Mouse (Mus musculus): Measurements from ENCODE around the gene Fancc.
"Not testable (repeated sequence)": the region's sequence is repeated elsewhere in the genome, so short reads cannot be mapped to it uniquely, and the experiment has no call there.

Gene Fancc

GRCm38 (mm10) chr13:63317681-63318104, 179.4 kb downstream of the Fancc start:
- no peak for DNase-seq (ENCODE audit: low spot score in 2 of 2)

- no peak for DNase-seq (ENCODE audit: low spot score in 2 of 2)
These were observed 180.7 kb downstream of the Fancc start for GRCm38 (mm10) chr13:63316407-63316806.

- no peak for DNase-seq (ENCODE audit: low spot score in 2 of 2)
These were observed 181.3 kb downstream of the Fancc start for GRCm38 (mm10) chr13:63315777-63316176.

- not testable (repeated sequence) for DNase-seq (ENCODE audit: low spot score in 2 of 2)
These were observed 182.0 kb downstream of the Fancc start for GRCm38 (mm10) chr13:63315111-63315510.

- DNase-seq (ENCODE audit: low spot score in 2 of 2) = no peak
These were observed 182.5 kb downstream of the Fancc start for GRCm38 (mm10) chr13:63314608-63314920.

GRCm38 (mm10) chr13:63313748-63314607, 183.1 kb downstream of the Fancc start:
- no peak for DNase-seq (ENCODE audit: low spot score in 2 of 2)

GRCm38 (mm10) chr13:63313247-63313646, 183.8 kb downstream of the Fancc start:
- no peak for DNase-seq (ENCODE audit: low spot score in 2 of 2)

- DNase-seq (ENCODE audit: low spot score in 2 of 2) = no peak
These were observed 185.9 kb downstream of the Fancc start for GRCm38 (mm10) chr13:63311156-63311555.

GRCm38 (mm10) chr13:63309563-63309962, 187.5 kb downstream of the Fancc start:
- no peak for DNase-seq (ENCODE audit: low spot score in 2 of 2)

- DNase-seq (ENCODE audit: low spot score in 2 of 2) = peak in 1 of 2 experiments; percentile 57
These were observed 190.3 kb downstream of the Fancc start for GRCm38 (mm10) chr13:63306768-63307167.

GRCm38 (mm10) chr13:63305160-63306011, 191.7 kb downstream of the Fancc start:
- DNase-seq (ENCODE audit: low spot score in 2 of 2) = no peak

GRCm38 (mm10) chr13:63304799-63305159, 192.3 kb downstream of the Fancc start:
- no peak for DNase-seq (ENCODE audit: low spot score in 2 of 2)

GRCm38 (mm10) chr13:63304124-63304792, 192.8 kb downstream of the Fancc start:
- DNase-seq (ENCODE audit: low spot score in 2 of 2) = no peak

- no peak for DNase-seq (ENCODE audit: low spot score in 2 of 2)
These were observed 194.7 kb downstream of the Fancc start for GRCm38 (mm10) chr13:63302381-63302780.

GRCm38 (mm10) chr13:63301764-63302209, 195.3 kb downstream of the Fancc start:
- DNase-seq (ENCODE audit: low spot score in 2 of 2) = no peak

GRCm38 (mm10) chr13:63300929-63301328, 196.1 kb downstream of the Fancc start:
- no peak for DNase-seq (ENCODE audit: low spot score in 2 of 2)

GRCm38 (mm10) chr13:63298931-63299330, 198.1 kb downstream of the Fancc start:
- no peak for DNase-seq (ENCODE audit: low spot score in 2 of 2)

- no peak for DNase-seq (ENCODE audit: low spot score in 2 of 2)
These were observed 199.1 kb downstream of the Fancc start for GRCm38 (mm10) chr13:63297933-63298332.

GRCm38 (mm10) chr13:63297003-63297402, 200.1 kb downstream of the Fancc start:
- no peak for DNase-seq (ENCODE audit: low spot score in 2 of 2)

GRCm38 (mm10) chr13:63296300-63296699, 200.8 kb downstream of the Fancc start:
- DNase-seq (ENCODE audit: low spot score in 2 of 2) = no peak

GRCm38 (mm10) chr13:63294359-63295193, 202.5 kb downstream of the Fancc start:
- no peak for DNase-seq (ENCODE audit: low spot score in 2 of 2)
